Mouse (Mus musculus) cerebellum, adult (tissue): ENCODE data around the gene Gm16405.
"Not testable (repeated sequence)": the region's sequence is repeated elsewhere in the genome, so short reads cannot be mapped to it uniquely, and the experiment has no call there.

Experiments
- ATAC-seq: cut with Nextera tagmentation; 2 replicates; pipeline ENCODE4 v1.9.2; 2017; ENCODE audit warnings: mild to moderate bottlenecking, moderate library complexity, mixed read lengths; ENCODE audit not compliant: insufficient number of reproducible peaks, low FRiP score, low TSS enrichment

The Gm16405 gene

DNA sequence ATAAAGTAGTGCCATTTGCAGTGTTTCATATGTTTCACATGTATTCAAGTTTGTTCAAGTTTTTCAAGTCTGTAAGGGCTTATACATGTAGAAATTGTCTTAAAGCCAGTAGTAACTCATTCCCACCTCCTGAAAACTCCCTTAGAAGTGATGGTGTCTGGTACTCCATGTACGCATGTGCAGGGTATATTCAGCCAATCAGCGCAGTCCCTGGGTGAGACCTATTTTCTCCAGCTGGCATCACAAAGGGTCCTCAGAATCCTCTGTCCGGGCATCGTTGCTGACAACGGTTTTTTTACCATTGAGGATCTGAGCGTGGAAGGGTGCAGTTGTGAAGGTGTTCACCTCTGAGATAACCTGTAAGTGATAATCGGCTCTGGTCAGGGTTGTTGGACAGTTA is at the start of gene Gm16405:
Gm16405 (plus strand) TSS at position 301 of the 400 bp plus-strand sequence.
- not testable (repeated sequence) for ATAC-seq
